Mouse (Mus musculus): ENCODE results near the gene Tacc3. TPM values are rescaled to one million over a fixed set of nuclear protein-coding genes. Genes with fewer than 3 reads are reported as not detected.

Tacc3 gene
- polyA plus RNA-seq, 1 experiment = 237 TPM

GRCm38 (mm10) chr5:33712550-33712949, 54.6 kb downstream of the Tacc3 start:
- 67% methylated on average over 2 of the region's 2 CpGs for WGBS
- no peak for TF ChIP-seq CTCF (IDR thresholded peaks at IDR 0.05; ENCODE audit: control insufficient read depth, insufficient read depth, low read length)
- no peak for TF ChIP-seq POLR2A (IDR thresholded peaks at IDR 0.05; ENCODE audit: borderline replicate concordance, control insufficient read depth, low read depth, low read length)
- H3K4me1 ChIP-seq (ENCODE audit: control insufficient read depth, insufficient read depth, low read length) = no peaks in the 10 kb centered on the region
- no peak overlapping the region for H3K27ac ChIP-seq (ENCODE audit: control insufficient read depth, insufficient read depth, low read depth, low read length, poor library complexity)
- no peak overlapping the region for H3K4me3 ChIP-seq (replicated peaks; ENCODE audit: control insufficient read depth, low read depth, low read length)

- no peak overlapping the region for H3K4me3 ChIP-seq (replicated peaks; ENCODE audit: control insufficient read depth, low read depth, low read length)
- H3K27ac ChIP-seq (ENCODE audit: control insufficient read depth, insufficient read depth, low read depth, low read length, poor library complexity) = no peak overlapping the region
- no peaks in the 10 kb centered on the region for H3K4me1 ChIP-seq (ENCODE audit: control insufficient read depth, insufficient read depth, low read length)
- no peak for TF ChIP-seq POLR2A (IDR thresholded peaks at IDR 0.05; ENCODE audit: borderline replicate concordance, control insufficient read depth, low read depth, low read length)
- no peak for TF ChIP-seq CTCF (IDR thresholded peaks at IDR 0.05; ENCODE audit: control insufficient read depth, insufficient read depth, low read length)
- WGBS = 82% methylated on average over 2 of the region's 2 CpGs
These were observed 57.3 kb downstream of the Tacc3 start for GRCm38 (mm10) chr5:33715182-33715581.

- no peaks in the 10 kb centered on the region for H3K4me1 ChIP-seq (ENCODE audit: control insufficient read depth, insufficient read depth, low read length)
- 75% methylated on average over 6 of the region's 6 CpGs for WGBS
- H3K27ac ChIP-seq (ENCODE audit: control insufficient read depth, insufficient read depth, low read depth, low read length, poor library complexity) = no peak overlapping the region
These were observed 58.5 kb downstream of the Tacc3 start for GRCm38 (mm10) chr5:33716467-33716866.

GRCm38 (mm10) chr5:33718460-33718859, 60.5 kb downstream of the Tacc3 start:
- TF ChIP-seq CTCF (IDR thresholded peaks at IDR 0.05; ENCODE audit: control insufficient read depth, insufficient read depth, low read length) = no peak
- TF ChIP-seq POLR2A (IDR thresholded peaks at IDR 0.05; ENCODE audit: borderline replicate concordance, control insufficient read depth, low read depth, low read length) = no peak
- WGBS = 68% methylated on average over 5 of the region's 5 CpGs
- Histone ChIP-seq H3K27ac (ENCODE audit: control insufficient read depth, insufficient read depth, low read depth, low read length, poor library complexity) (no peak overlapping the region), H3K4me1 (ENCODE audit: control insufficient read depth, insufficient read depth, low read length) (no peaks in the 10 kb centered on the region), H3K4me3 (replicated peaks; ENCODE audit: control insufficient read depth, low read depth, low read length) (no peak overlapping the region)

More at GRCm38 (mm10) chr5:33716467-33716866, 58.5 kb downstream of the Tacc3 start:
- no peak overlapping the region for H3K4me3 ChIP-seq (replicated peaks; ENCODE audit: control insufficient read depth, low read depth, low read length)
- TF ChIP-seq CTCF (IDR thresholded peaks at IDR 0.05; ENCODE audit: control insufficient read depth, insufficient read depth, low read length) (no peak), POLR2A (IDR thresholded peaks at IDR 0.05; ENCODE audit: borderline replicate concordance, control insufficient read depth, low read depth, low read length) (no peak)

GRCm38 (mm10) chr5:33720852-33721490, 63.0 kb downstream of the Tacc3 start:
- WGBS = 44% methylated on average over 8 of the region's 8 CpGs
- Histone ChIP-seq H3K4me3 (replicated peaks; ENCODE audit: control insufficient read depth, low read depth, low read length) (no peak overlapping the region), H3K27ac (ENCODE audit: control insufficient read depth, insufficient read depth, low read depth, low read length, poor library complexity) (no peak overlapping the region), H3K4me1 (ENCODE audit: control insufficient read depth, insufficient read depth, low read length) (no peaks in the 10 kb centered on the region)
- no peak for TF ChIP-seq CTCF (IDR thresholded peaks at IDR 0.05; ENCODE audit: control insufficient read depth, insufficient read depth, low read length)
- no peak for TF ChIP-seq POLR2A (IDR thresholded peaks at IDR 0.05; ENCODE audit: borderline replicate concordance, control insufficient read depth, low read depth, low read length)

GRCm38 (mm10) chr5:33721541-33722265, 63.8 kb downstream of the Tacc3 start, which contains the start of gene Fgfr3:
Fgfr3 (plus strand) TSS chr5:33721674.
- Histone ChIP-seq H3K4me1 (ENCODE audit: control insufficient read depth, insufficient read depth, low read length) (no peaks in the 10 kb centered on the region), H3K27ac (ENCODE audit: control insufficient read depth, insufficient read depth, low read depth, low read length, poor library complexity) (no peak within 1 kb of the TSS), H3K4me3 (replicated peaks; ENCODE audit: control insufficient read depth, low read depth, low read length) (peak within 1 kb of the TSS; percentile 5)
- TF ChIP-seq CTCF (IDR thresholded peaks at IDR 0.05; ENCODE audit: control insufficient read depth, insufficient read depth, low read length) (no peak), POLR2A (IDR thresholded peaks at IDR 0.05; ENCODE audit: borderline replicate concordance, control insufficient read depth, low read depth, low read length) (no peak)
- 1% methylated on average over 73 of the region's 73 CpGs for WGBS

GRCm38 (mm10) chr5:33722266-33723018, 64.5 kb downstream of the Tacc3 start:
- WGBS = under 1% methylated on average over 53 of the region's 53 CpGs
- TF ChIP-seq CTCF (IDR thresholded peaks at IDR 0.05; ENCODE audit: control insufficient read depth, insufficient read depth, low read length) (no peak), POLR2A (IDR thresholded peaks at IDR 0.05; ENCODE audit: borderline replicate concordance, control insufficient read depth, low read depth, low read length) (no peak)
- Histone ChIP-seq H3K27ac (ENCODE audit: control insufficient read depth, insufficient read depth, low read depth, low read length, poor library complexity) (no peak overlapping the region), H3K4me3 (replicated peaks; ENCODE audit: control insufficient read depth, low read depth, low read length) (no peak overlapping the region), H3K4me1 (ENCODE audit: control insufficient read depth, insufficient read depth, low read length) (no peaks in the 10 kb centered on the region)
